Mouse (Mus musculus) testis, adult 2 months (tissue): ENCODE measurements around the gene B4galt1.

ENCODE experiments used
- CTCF ChIP-seq: fragments of 200-500 bp; IDR thresholded peaks from 2 replicates; pipeline ENCODE4 v1.5.1; 2012; ENCODE audit warnings: low read depth, mild to moderate bottlenecking, inconsistent platforms, low read length, moderate library complexity; ENCODE audit not compliant: control insufficient read depth, insufficient read depth, insufficient replicate concordance
- POLR2A ChIP-seq: fragments of 200-500 bp; IDR thresholded peaks from 2 replicates; pipeline ENCODE4 v1.6.1; 2012; ENCODE audit warnings: low read depth, mild to moderate bottlenecking, inconsistent platforms, low read length, moderate library complexity; ENCODE audit not compliant: control insufficient read depth

DNA sequence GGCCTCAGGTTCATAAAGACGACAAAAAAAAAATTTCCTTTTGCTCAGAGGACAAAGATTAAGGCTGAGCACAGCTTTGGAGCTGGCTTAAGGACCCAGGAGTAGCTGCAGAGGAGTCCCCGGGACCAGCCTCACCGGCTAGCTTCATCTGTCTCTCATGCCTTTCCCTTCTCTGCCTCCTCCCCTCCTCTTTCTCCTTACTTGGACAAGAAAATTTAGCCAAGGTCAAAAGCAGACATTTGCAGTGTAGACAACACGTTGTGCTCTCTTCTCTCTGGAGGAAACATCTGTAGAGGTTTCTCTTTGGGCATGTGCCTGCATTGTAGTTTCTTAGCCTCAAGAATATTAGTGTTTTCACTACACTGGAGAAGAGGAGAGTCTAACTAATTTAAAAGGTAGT is 32.1 kb upstream of the B4galt1 start:
- TF ChIP-seq CTCF: no peak
- TF ChIP-seq POLR2A: no peak
